Mouse (Mus musculus): ENCODE measurements at regions not wholly inside any gene's neighbourhood (a gene's known extent, or its start where the extent isn't known, plus 50 kb on each side); places are given as distances from the start of the nearest gene placed in this dataset.

GRCm38 (mm10) chr13:44040640-44041039, 256.1 kb downstream of the Cd83 start:
- DNase-seq, result no peak

GRCm38 (mm10) chr13:44042730-44043493, 258.3 kb downstream of the Cd83 start:
- no peak for DNase-seq

GRCm38 (mm10) chr13:44043494-44043885, 258.9 kb downstream of the Cd83 start:
- no peak for DNase-seq

- no peak for DNase-seq
Measured at GRCm38 (mm10) chr13:44044546-44045216, 260.1 kb downstream of the Cd83 start.

GRCm38 (mm10) chr13:44046436-44046835, 261.9 kb downstream of the Cd83 start:
- DNase-seq, result no peak

- DNase-seq, result no peak
Measured at GRCm38 (mm10) chr13:44054157-44054556, 269.6 kb downstream of the Cd83 start.

GRCm38 (mm10) chr13:44055573-44056491, 271.3 kb downstream of the Cd83 start:
- no peak for DNase-seq

- DNase-seq, result no peak
Measured at GRCm38 (mm10) chr13:44056716-44057115, 272.1 kb downstream of the Cd83 start.

- DNase-seq, result no peak
Measured at GRCm38 (mm10) chr13:44057542-44057941, 273.0 kb downstream of the Cd83 start.

GRCm38 (mm10) chr13:44058277-44058676, 273.7 kb downstream of the Cd83 start:
- DNase-seq, result no peak

GRCm38 (mm10) chr13:44059436-44059835, 274.9 kb downstream of the Cd83 start:
- no peak for DNase-seq

- no peak for DNase-seq
Measured at GRCm38 (mm10) chr13:44061286-44061685, 276.7 kb downstream of the Cd83 start.

GRCm38 (mm10) chr13:44061721-44062300, 277.2 kb downstream of the Cd83 start:
- no peak for DNase-seq

- DNase-seq, result no peak
Measured at GRCm38 (mm10) chr13:44063317-44063716, 278.7 kb downstream of the Cd83 start.

- no peak for DNase-seq
Measured at GRCm38 (mm10) chr13:44064026-44064425, 279.5 kb downstream of the Cd83 start.

- peak; percentile 46 for DNase-seq
Measured at GRCm38 (mm10) chr13:44065741-44066185, 281.2 kb downstream of the Cd83 start.

- DNase-seq, result no peak
Measured at GRCm38 (mm10) chr13:44067244-44067643, 282.7 kb downstream of the Cd83 start.

- DNase-seq, result no peak
Measured at GRCm38 (mm10) chr13:44068951-44069350, 284.4 kb downstream of the Cd83 start.

GRCm38 (mm10) chr13:44073122-44073521, 288.5 kb downstream of the Cd83 start:
- no peak for DNase-seq

GRCm38 (mm10) chr13:44074172-44074571, 289.6 kb downstream of the Cd83 start:
- no peak for DNase-seq

GRCm38 (mm10) chr13:44077022-44077421, 292.4 kb downstream of the Cd83 start:
- DNase-seq, result no peak

Measured in heart, postnatal 4 days (tissue).